In the genomic region with DNA sequence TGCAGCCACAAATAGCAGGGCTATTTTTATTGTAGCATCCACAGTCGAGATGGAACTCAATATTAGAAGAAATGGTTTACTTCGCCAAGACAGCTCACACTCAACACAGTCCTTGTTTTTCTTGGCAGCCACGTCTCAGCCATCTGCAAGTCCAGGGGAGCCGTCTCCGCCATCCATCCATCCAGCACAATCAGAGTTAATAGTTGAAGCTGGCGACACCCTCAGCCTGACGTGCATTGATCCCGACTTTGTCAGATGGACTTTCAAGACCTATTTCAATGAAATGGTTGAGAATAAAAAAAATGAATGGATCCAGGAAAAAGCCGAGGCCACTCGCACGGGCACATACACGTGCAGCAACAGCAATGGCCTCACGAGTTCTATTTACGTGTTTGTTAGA, we compare ENCODE assay signal across 17 mouse cellular contexts. TPM values are rescaled to one million over a fixed set of nuclear protein-coding genes. Genes with fewer than 3 reads are reported as not detected.
DNase-seq lines count a peak whose midpoint lies in the region; ATAC-seq and TF ChIP-seq lines count a peak whose summit lies in the region.
"Had no signal": no experiment of that assay in that cellular context is flagged by ENCODE, and none has a peak within 500 bp of the region (broad histone marks: within the 10 kb centered on the region; RNA-seq: fewer than 3 reads in every experiment).

No protein-coding gene starts in this region.

- no peaks in the 10 kb centered on the region for H3K36me3 ChIP-seq in embryonic facial prominence, embryonic 14.5 days (ENCODE audit: control insufficient read depth, insufficient read depth, low read length)
- H3K36me3 ChIP-seq in embryonic facial prominence, embryonic 10.5 days (replicated peaks), result peaks cover 13% of the 10 kb centered on the region
- no peaks in the 10 kb centered on the region for H3K36me3 ChIP-seq in hindbrain, postnatal 0 days (ENCODE audit: insufficient read depth, low read length)
- H3K36me3 ChIP-seq in hindbrain, embryonic 11.5 days (ENCODE audit: control insufficient read depth, insufficient read depth, low read length), result no peaks in the 10 kb centered on the region
- H3K36me3 ChIP-seq in lung, embryonic 14.5 days (ENCODE audit: insufficient read depth), result no peaks in the 10 kb centered on the region
- H3K36me3 ChIP-seq: forebrain, embryonic 15.5 days had no signal

- no peak overlapping the region for H3K27ac ChIP-seq in embryonic facial prominence, embryonic 14.5 days (replicated peaks; ENCODE audit: low read depth, low read length)
- H3K27ac ChIP-seq in embryonic facial prominence, embryonic 10.5 days (replicated peaks), result no peak overlapping the region
- H3K27ac ChIP-seq in hindbrain, postnatal 0 days, result peak overlapping the region; percentile 48; the same call in 1 of the 2 replicates
- no peak overlapping the region for H3K27ac ChIP-seq in hindbrain, embryonic 11.5 days (ENCODE audit: low read depth, low read length)
- no peak overlapping the region for H3K27ac ChIP-seq in lung, embryonic 14.5 days (ENCODE audit: low read depth)
- H3K27ac ChIP-seq: forebrain, embryonic 15.5 days; gastrocnemius, adult 2 months; limb, embryonic 13.5 days; neural tube, embryonic 12.5 days had no signal

- no peak overlapping the region for H3K4me3 ChIP-seq in embryonic facial prominence, embryonic 14.5 days (ENCODE audit: low read depth, low read length)
- H3K4me3 ChIP-seq in embryonic facial prominence, embryonic 10.5 days, result no peak overlapping the region
- H3K4me3 ChIP-seq in hindbrain, postnatal 0 days (ENCODE audit: low read length), result no peak overlapping the region
- H3K4me3 ChIP-seq in hindbrain, embryonic 11.5 days (ENCODE audit: low read depth, low read length), result no peak overlapping the region
- no peak overlapping the region for H3K4me3 ChIP-seq in lung, embryonic 14.5 days (ENCODE audit: low read depth, low read length)
- H3K4me3 ChIP-seq: forebrain, embryonic 15.5 days; gastrocnemius, adult 2 months; limb, embryonic 13.5 days; megakaryocyte, embryonic 14.5 days; neural tube, embryonic 12.5 days had no signal

- H3K4me2 ChIP-seq in embryonic facial prominence, embryonic 14.5 days (ENCODE audit: low read depth, low read length), result no peak overlapping the region
- no peak overlapping the region for H3K4me2 ChIP-seq in hindbrain, postnatal 0 days (ENCODE audit: low read depth, low read length)
- H3K4me2 ChIP-seq in hindbrain, embryonic 11.5 days (replicated peaks; ENCODE audit: low read depth, low read length), result no peak overlapping the region
- H3K4me2 ChIP-seq in lung, embryonic 14.5 days, result no peak overlapping the region
- H3K4me2 ChIP-seq: forebrain, embryonic 15.5 days; limb, embryonic 13.5 days; neural tube, embryonic 12.5 days had no signal

- no peaks in the 10 kb centered on the region for H3K27me3 ChIP-seq in embryonic facial prominence, embryonic 14.5 days (replicated peaks; ENCODE audit: control insufficient read depth, insufficient read depth, low read length)
- no peaks in the 10 kb centered on the region for H3K27me3 ChIP-seq in embryonic facial prominence, embryonic 10.5 days (replicated peaks; ENCODE audit: low read depth, poor library complexity, severe bottlenecking)
- no peaks in the 10 kb centered on the region for H3K27me3 ChIP-seq in hindbrain, postnatal 0 days (ENCODE audit: insufficient read depth, low read length)
- H3K27me3 ChIP-seq in hindbrain, embryonic 11.5 days (ENCODE audit: control insufficient read depth, insufficient read depth, low read length), result no peaks in the 10 kb centered on the region
- H3K27me3 ChIP-seq in lung, embryonic 14.5 days (ENCODE audit: insufficient read depth, low read length), result no peaks in the 10 kb centered on the region
- H3K27me3 ChIP-seq: forebrain, embryonic 15.5 days; limb, embryonic 13.5 days; megakaryocyte, embryonic 14.5 days; neural tube, embryonic 12.5 days; Patski had no signal

- peak; percentile 36 for DNase-seq in embryonic facial prominence, embryonic 14.5 days (ENCODE audit: low spot score)
- DNase-seq in embryonic facial prominence, embryonic 10.5 days (ENCODE audit: low spot score), result no peak
- peak; percentile 39 for DNase-seq in hindbrain, postnatal 0 days (ENCODE audit: low spot score)
- no peak for DNase-seq in hindbrain, embryonic 11.5 days (ENCODE audit: low spot score)
- DNase-seq in lung, embryonic 14.5 days, result peak; percentile 27
- DNase-seq in lung, postnatal 10 days, result no peak
- DNase-seq in heart, postnatal 4 days, result peak; percentile 25
- no peak for DNase-seq in adipocyte (ENCODE audit: low spot score)
- DNase-seq: cerebellum, adult 2 months; gastrocnemius, adult 2 months; kidney, postnatal 25 days had no signal

- 70% methylated on average over 14 of the region's 14 CpGs for WGBS in embryonic facial prominence, embryonic 14.5 days
- WGBS in embryonic facial prominence, embryonic 10.5 days, result 87% methylated on average over 14 of the region's 14 CpGs
- WGBS in hindbrain, postnatal 0 days, result 52% methylated on average over 14 of the region's 14 CpGs
- WGBS in hindbrain, embryonic 11.5 days, result 81% methylated on average over 14 of the region's 14 CpGs
- WGBS in lung, embryonic 14.5 days, result 64% methylated on average over 14 of the region's 14 CpGs

- H3K9ac ChIP-seq in embryonic facial prominence, embryonic 14.5 days (ENCODE audit: low read depth, low read length), result no peak overlapping the region
- H3K9ac ChIP-seq in hindbrain, postnatal 0 days (replicated peaks; ENCODE audit: low read length), result no peak overlapping the region
- no peak overlapping the region for H3K9ac ChIP-seq in hindbrain, embryonic 11.5 days (ENCODE audit: low read depth, low read length)
- no peak overlapping the region for H3K9ac ChIP-seq in lung, embryonic 14.5 days
- H3K9ac ChIP-seq: forebrain, embryonic 15.5 days; limb, embryonic 13.5 days; neural tube, embryonic 12.5 days had no signal

- TF ChIP-seq CTCF in hindbrain, postnatal 0 days (IDR thresholded peaks at IDR 0.05; ENCODE audit: low read depth), result no peak
- no peak for TF ChIP-seq CTCF in lung, embryonic 14.5 days (IDR thresholded peaks at IDR 0.05; ENCODE audit: low read depth)

- ATAC-seq in embryonic facial prominence, embryonic 14.5 days (ENCODE audit: low read depth), result no peak
- no peak for ATAC-seq in hindbrain, postnatal 0 days
- ATAC-seq in hindbrain, embryonic 11.5 days (ENCODE audit: low FRiP score), result no peak
- no peak for ATAC-seq in lung, embryonic 14.5 days (ENCODE audit: insufficient read depth)
- ATAC-seq: forebrain, embryonic 15.5 days; intestine, postnatal 0 days; Patski had no signal

- H3K4me1 ChIP-seq in embryonic facial prominence, embryonic 14.5 days (ENCODE audit: control insufficient read depth, insufficient read depth, low read length), result no peaks in the 10 kb centered on the region
- peaks cover 29% of the 10 kb centered on the region for H3K4me1 ChIP-seq in embryonic facial prominence, embryonic 10.5 days
- no peaks in the 10 kb centered on the region for H3K4me1 ChIP-seq in hindbrain, postnatal 0 days (ENCODE audit: insufficient read depth, low read length)
- no peaks in the 10 kb centered on the region for H3K4me1 ChIP-seq in hindbrain, embryonic 11.5 days (replicated peaks; ENCODE audit: control insufficient read depth, insufficient read depth, low read length)
- H3K4me1 ChIP-seq in lung, embryonic 14.5 days (ENCODE audit: insufficient read depth), result peaks cover 10% of the 10 kb centered on the region; the same call in 1 of the 2 replicates

- H3K9me3 ChIP-seq in embryonic facial prominence, embryonic 14.5 days (ENCODE audit: control insufficient read depth, low read length), result no peaks in the 10 kb centered on the region
- H3K9me3 ChIP-seq in embryonic facial prominence, embryonic 10.5 days, result no peaks in the 10 kb centered on the region
- no peaks in the 10 kb centered on the region for H3K9me3 ChIP-seq in hindbrain, postnatal 0 days (ENCODE audit: low read length)
- H3K9me3 ChIP-seq in hindbrain, embryonic 11.5 days (ENCODE audit: control insufficient read depth, low read length), result no peaks in the 10 kb centered on the region
- no peaks in the 10 kb centered on the region for H3K9me3 ChIP-seq in lung, embryonic 14.5 days (ENCODE audit: low read depth, low read length)
- H3K9me3 ChIP-seq: forebrain, embryonic 15.5 days; limb, embryonic 13.5 days; megakaryocyte, embryonic 14.5 days; neural tube, embryonic 12.5 days had no signal

RNA-seq across cellular contexts. Expression of gene Kit, which starts 32.2 kb away (rescaled TPM):
- 21.8 and 24.3 TPM in 2 replicates for polyA plus RNA-seq in embryonic facial prominence, embryonic 14.5 days (2014; fragmentation: Nextera tagmentation; extraction: Ambion mirVana)
- polyA plus RNA-seq in embryonic facial prominence, embryonic 10.5 days (2016; fragmentation: Nextera tagmentation; extraction: Ambion mirVana), result 24.3 and 26.8 TPM in 2 replicates
- total RNA-seq in hindbrain, postnatal 0 days (2014; rRNA removed), result 48.0 and 58.1 TPM in 2 replicates
- 31.2 and 31.8 TPM in 2 replicates for polyA plus RNA-seq in hindbrain, postnatal 0 days (2015; fragmentation: Nextera tagmentation; extraction: Ambion mirVana)
- 34.8 and 39.0 TPM in 2 replicates for polyA plus RNA-seq in hindbrain, embryonic 11.5 days (2014; fragmentation: Nextera tagmentation; extraction: Ambion mirVana)
- polyA plus RNA-seq in lung, embryonic 14.5 days (2014; fragmentation: Nextera tagmentation; extraction: Ambion mirVana), result 44.7 and 49.0 TPM in 2 replicates
- total RNA-seq in heart, postnatal 4 days (2021), result 10 to 100 TPM; 14.5 to 18.4 TPM

Comparison
In these comparisons a context has a peak if more than half of its experiments do, and no peak if none do; other contexts are left out.
1. DNase-seq: peak in embryonic facial prominence, embryonic 14.5 days (single experiment), hindbrain, postnatal 0 days (single experiment), lung, embryonic 14.5 days (single experiment) and heart, postnatal 4 days (single experiment); none in embryonic facial prominence, embryonic 10.5 days (single experiment), hindbrain, embryonic 11.5 days (single experiment), lung, postnatal 10 days (single experiment) and adipocyte (single experiment).